Mouse (Mus musculus) ES-CJ7 (cell line): ENCODE measurements around the gene Spata13.

Experiments
- DNase-seq: peaks from one replicate; pipeline ENCODE4 v3.0.0; 2011; ENCODE audit warnings: low read depth, low spot score

Spata13 gene

DNA sequence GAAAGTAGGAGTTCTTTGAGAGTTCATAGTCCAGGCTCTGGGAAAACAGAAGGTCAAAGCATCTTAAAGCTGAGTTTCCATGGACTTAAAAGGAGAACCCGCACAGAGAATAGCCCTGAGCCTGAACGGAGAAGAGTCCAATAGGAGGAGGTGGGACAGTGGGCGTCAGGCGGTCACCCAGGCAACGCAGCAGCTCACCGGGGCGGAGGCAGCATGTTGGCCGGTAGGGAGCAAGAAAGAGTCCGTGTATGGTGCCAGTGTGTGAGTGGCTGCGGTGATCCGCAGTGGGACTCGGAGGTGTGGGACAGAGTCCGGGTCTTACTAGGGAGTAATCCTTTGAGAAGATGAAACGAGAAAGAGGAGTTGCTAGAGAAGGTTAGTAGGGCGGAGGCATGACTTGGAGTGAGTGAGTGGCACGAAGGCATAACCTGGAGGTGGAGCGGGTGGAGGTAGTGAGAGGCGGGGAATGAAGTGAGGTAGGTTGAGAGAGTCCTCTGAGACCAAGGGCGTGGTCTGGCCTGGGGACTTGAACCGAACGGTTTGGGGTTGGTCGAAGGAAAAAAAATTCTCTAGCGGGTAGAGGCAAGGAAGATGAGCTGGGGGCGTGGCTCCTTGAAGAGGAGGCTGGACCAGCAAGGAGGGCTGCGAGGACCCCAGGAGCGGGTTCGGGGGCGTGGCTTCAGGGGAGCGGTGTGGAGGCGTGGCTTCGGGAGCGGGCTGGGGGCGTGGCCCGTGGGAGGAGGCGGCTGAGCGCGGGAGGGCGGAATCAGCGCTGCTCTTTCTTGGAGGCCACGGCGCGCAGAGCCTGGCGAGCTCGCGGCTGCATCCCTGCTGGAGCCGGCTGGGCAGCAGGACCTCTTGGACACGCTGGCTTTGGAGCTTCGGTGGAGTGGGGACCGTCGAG lies at the start of gene Spata13:
Gene Spata13 (plus strand): TSS at position 41 of the 904 bp plus-strand sequence.
- peak; percentile 95 for DNase-seq

GRCm38 (mm10) chr14:60586687-60587453 lies 46.9 kb upstream of the Spata13 start:
- DNase-seq = no peak

GRCm38 (mm10) chr14:60589001-60589400 lies 44.8 kb upstream of the Spata13 start:
- no peak for DNase-seq

GRCm38 (mm10) chr14:60592339-60592738 lies 41.5 kb upstream of the Spata13 start:
- DNase-seq = no peak

- DNase-seq = no peak
Measured at GRCm38 (mm10) chr14:60592822-60593221, 41.0 kb upstream of the Spata13 start.

DNA sequence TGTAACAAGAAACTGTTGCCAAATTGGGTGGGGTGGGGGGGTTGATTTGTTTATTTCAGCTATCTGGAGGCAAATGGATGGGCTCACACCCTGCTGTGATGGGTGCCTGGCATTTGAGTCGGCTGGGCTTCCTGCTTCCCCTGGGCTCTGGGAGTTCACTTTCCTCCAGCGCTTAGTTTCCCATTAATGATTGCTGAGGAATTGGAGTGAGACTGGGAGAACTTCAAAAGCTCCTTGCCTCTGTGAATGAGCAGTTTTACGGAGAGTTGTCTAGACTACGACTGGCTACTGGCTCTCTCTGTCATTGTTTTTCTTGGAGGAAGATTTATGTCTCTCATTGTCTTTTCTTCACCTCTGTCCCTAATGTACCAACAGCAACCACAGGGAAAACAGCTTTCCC lies 36.2 kb upstream of the Spata13 start:
- no peak for DNase-seq

- DNase-seq = no peak
Measured at GRCm38 (mm10) chr14:60599044-60599443, 34.8 kb upstream of the Spata13 start.

- DNase-seq = no peak
Measured at GRCm38 (mm10) chr14:60605564-60605963, 28.2 kb upstream of the Spata13 start.

- no peak for DNase-seq
Measured at GRCm38 (mm10) chr14:60606194-60606593, 27.6 kb upstream of the Spata13 start.

DNA sequence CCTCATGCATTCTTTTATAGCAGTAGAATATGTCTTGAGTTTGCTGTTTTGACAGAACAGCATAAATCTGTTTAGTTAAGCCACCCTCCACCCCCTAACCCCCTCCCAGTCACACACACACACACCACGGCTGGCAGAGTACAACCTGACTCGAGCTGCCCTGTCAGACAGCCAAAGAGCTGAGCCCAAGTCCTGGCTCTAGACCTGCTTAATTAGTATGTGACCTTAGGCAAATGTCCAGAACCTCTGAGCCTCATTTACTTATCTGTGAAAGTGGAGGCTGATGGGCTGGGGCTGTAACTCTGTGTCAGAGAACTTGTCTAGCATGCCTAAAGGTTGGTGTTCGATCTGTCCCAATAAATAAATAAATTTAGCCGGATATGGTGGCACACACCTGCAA lies 26.1 kb upstream of the Spata13 start:
- no peak for DNase-seq

DNA sequence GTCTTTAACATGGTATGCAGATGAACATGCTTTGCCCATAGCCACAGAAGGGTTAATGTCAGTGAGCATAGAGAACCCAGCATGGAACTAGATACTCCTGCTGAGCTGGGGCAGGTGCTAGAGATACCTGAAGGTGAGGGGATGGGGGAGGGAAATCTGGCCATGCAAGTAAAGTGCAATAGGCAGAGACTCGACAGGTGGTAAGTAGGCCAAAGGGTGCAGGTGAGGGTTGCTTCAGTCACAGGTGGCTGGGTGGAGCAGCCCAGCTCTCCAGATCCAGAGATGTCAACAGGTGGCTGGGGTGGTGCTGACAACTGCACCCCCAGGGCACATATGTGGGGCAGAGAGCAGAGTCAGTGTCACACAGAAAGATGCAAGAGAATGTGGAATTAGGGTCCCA lies 24.6 kb upstream of the Spata13 start:
- no peak for DNase-seq

GRCm38 (mm10) chr14:60612671-60613070 lies 21.1 kb upstream of the Spata13 start:
- no peak for DNase-seq

DNA sequence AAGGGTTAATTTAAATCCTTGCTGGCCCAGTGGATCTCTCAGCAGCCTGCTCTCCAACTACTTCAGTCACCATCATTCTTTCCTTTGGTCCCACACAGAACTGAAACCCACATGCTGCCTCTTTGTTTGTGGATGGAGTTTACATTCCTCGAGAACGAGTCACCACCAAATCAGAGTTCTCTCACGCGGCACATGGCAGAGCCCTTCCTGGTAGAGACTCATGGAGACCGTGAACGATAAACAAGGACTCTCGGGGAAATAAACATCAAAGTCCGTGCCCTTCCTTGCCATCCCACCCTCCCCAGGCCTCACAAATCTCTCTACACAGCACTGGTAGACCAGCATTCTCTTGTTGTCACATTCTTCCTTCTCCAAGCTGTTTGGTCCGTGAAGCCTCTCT lies 12.7 kb upstream of the Spata13 start:
- DNase-seq = no peak

DNA sequence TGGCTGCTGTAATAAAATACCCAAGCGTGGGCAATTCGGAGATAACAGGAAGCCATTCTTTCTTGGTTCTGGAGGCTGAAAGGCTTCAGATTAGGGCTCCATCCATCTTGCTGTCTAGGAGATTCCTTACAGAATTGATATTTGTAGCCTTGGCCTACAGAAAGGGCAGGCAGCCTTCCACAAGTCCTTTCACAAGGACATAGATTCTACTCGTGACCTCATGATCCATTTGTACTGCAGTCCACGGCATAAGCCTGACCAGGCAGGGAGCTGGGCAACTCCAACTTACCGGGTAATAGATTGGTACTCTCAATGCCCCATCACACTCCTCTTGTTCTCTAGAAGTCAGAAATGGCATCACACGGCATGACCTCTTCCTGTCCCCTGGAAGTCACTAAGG lies 8.3 kb upstream of the Spata13 start:
- no peak for DNase-seq

DNA sequence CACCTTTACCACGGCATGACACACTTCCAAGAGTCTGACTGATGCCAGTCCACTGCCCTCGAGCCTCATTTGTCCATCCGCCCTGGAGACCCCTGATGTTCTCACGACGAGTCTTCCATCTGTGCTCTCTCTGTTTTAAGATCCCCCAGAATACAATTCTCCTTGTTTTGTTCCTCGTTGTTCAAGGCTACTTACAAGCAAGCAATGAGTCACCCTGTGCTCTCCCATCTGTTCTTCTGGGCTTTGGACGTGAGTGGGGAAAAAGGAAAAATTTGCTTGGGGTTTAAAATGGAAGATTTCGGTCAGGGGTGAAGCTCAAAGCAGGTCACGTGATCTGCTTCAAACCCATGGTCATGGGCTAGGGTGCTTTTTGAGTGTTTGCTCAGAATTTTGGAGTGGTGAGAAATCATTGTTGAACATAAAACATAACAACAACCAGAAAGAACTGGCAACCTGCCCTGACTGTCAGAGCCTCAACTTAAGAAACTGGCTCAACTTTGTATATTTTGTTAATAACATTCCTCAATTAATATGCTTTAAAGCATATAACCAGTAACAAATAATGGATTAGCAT lies 3.8 kb upstream of the Spata13 start:
- DNase-seq = no peak

- DNase-seq = no peak
Measured at GRCm38 (mm10) chr14:60630981-60631380, 2.8 kb upstream of the Spata13 start.

- DNase-seq = peak; percentile 52
Measured at GRCm38 (mm10) chr14:60634877-60635771, 1.3 kb downstream of the Spata13 start.

GRCm38 (mm10) chr14:60635911-60636607 lies 2.3 kb downstream of the Spata13 start:
- peak; percentile 64 for DNase-seq

DNA sequence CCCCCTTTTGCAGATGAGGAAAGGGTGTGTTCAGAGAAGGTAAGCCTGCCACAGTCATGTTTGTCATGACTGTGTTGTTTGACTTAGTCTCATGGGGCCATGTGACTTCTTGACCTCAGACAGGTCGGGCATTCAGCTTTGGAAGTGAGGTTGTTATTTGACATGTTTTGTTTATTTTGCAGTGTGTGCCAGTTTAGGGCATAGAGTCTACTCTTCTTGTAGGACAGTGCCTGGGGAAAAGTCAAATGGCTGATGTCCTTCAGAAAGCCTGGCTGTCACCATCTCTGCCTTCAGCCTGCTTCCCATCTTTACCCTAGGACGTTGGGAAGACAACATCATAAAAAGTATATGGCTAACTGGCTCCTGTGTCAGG lies 2.8 kb downstream of the Spata13 start:
- DNase-seq = no peak

DNA sequence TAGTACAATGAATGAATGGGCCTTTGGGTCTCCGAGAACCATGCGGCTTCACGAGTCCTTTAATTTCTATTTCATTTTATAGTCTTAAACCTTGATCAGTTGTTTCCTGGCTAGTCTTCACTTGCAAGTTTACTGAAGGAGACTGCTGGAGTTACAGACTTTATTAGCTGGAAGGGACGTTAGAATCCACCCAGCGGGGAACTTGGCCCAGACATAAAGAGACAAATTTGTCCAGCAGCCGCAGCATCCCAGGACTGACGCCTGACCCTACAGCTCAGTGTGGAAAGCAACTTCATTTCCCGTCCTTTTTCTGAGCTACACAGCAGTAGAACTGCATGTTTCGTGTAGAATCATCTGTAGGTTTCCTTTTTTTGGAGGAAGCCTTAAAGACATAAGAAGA lies 3.2 kb downstream of the Spata13 start:
- DNase-seq = no peak

DNA sequence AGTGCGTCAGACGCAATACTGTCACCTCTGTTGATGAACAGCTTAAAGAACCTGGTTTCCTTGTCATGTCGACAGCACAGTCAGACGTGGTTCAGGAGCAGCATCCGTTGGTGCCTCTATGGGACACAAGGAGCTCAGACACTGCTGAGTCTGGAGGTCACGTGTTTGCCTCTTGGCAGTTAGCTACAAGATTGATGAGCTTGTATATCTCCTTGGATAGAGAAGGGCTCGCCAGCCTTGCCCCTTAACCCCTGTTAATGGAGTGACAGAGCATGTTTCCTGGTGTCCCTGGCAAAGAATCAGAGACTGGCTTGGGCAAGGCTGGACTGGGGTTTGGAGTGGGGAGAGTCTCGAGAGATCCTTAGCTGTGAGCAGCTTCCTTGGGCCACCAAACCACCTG lies 4.4 kb downstream of the Spata13 start:
- DNase-seq = no peak
